Comparison of ENCODE assay signal across 8 mouse cellular contexts in genomic region chr8:123254099-123254885, GRCm38 (mm10). TPM values are rescaled to one million over a fixed set of nuclear protein-coding genes. Genes with fewer than 3 reads are reported as not detected.
DNase-seq lines count a peak whose midpoint lies in the region; ATAC-seq and TF ChIP-seq lines count a peak whose summit lies in the region.

Zfp276 (plus strand) TSS chr8:123254195.
Vps9d1 (minus strand) TSS chr8:123254348.

- no peaks in the 10 kb centered on the region for H3K27me3 ChIP-seq in G1E (ENCODE audit: insufficient read depth, low read length)
- no peaks in the 10 kb centered on the region for H3K27me3 ChIP-seq in forebrain, embryonic 15.5 days
- no peaks in the 10 kb centered on the region for H3K27me3 ChIP-seq in lung, embryonic 14.5 days (ENCODE audit: insufficient read depth, low read length)
- no peaks in the 10 kb centered on the region for H3K27me3 ChIP-seq in thymus, adult 2 months (ENCODE audit: control insufficient read depth, insufficient read depth, low read length)

- H3K9me3 ChIP-seq in G1E (replicated peaks), result no peaks in the 10 kb centered on the region
- H3K9me3 ChIP-seq in forebrain, embryonic 15.5 days, result no peaks in the 10 kb centered on the region
- H3K9me3 ChIP-seq in lung, embryonic 14.5 days (ENCODE audit: low read depth, low read length), result no peaks in the 10 kb centered on the region

- peak within 1 kb of the TSS; percentile 85 for H3K27ac ChIP-seq in forebrain, embryonic 15.5 days (replicated peaks)
- peak within 1 kb of the TSS; percentile 82 for H3K27ac ChIP-seq in lung, embryonic 14.5 days (ENCODE audit: low read depth)
- H3K27ac ChIP-seq in olfactory bulb, adult 2 months (ENCODE audit: insufficient read depth, low read depth, low read length), result peak within 1 kb of the TSS; percentile 25
- H3K27ac ChIP-seq in thymus, adult 2 months (ENCODE audit: control insufficient read depth, insufficient read depth, low read length), result no peak within 1 kb of the TSS

- intact Hi-C loops in heart, postnatal 14 days (cut with DNase I), result loop anchor here (1.0 kb wide), 1 partner anchor 30 kb away; the partner anchor contains the start of gene Cdk10

- ATAC-seq in G1E (ENCODE audit: extremely low read depth, insufficient number of reproducible peaks, low FRiP score, poor library complexity, severe bottlenecking), result peak; percentile 73
- ATAC-seq in forebrain, embryonic 15.5 days (replicated peaks), result peak; percentile 97
- peak; percentile 98 for ATAC-seq in lung, embryonic 14.5 days (ENCODE audit: insufficient read depth)

- under 1% methylated on average over 95 of the region's 99 CpGs for WGBS in forebrain, embryonic 15.5 days
- WGBS in lung, embryonic 14.5 days, result under 1% methylated on average over 98 of the region's 99 CpGs
- WGBS in olfactory bulb, adult 2 months, result under 1% methylated on average over 97 of the region's 99 CpGs
- under 1% methylated on average over 99 of the region's 99 CpGs for WGBS in thymus, adult 2 months

- H3K4me2 ChIP-seq in forebrain, embryonic 15.5 days (replicated peaks), result peak within 1 kb of the TSS; percentile 79
- peak within 1 kb of the TSS; percentile 96 for H3K4me2 ChIP-seq in lung, embryonic 14.5 days

- peak; percentile 83 for DNase-seq in G1E (ENCODE audit: low spot score)
- DNase-seq in cerebellum, adult 11 months, result peak; percentile 74
- peak; percentile 90 to 92 for DNase-seq in heart, postnatal 14 days
- peak; percentile 71 to 83 for DNase-seq in layer of hippocampus, adult 18-20 months (ENCODE audit: low spot score in 2 of 2)
- DNase-seq in lung, embryonic 14.5 days, result peak; percentile 90
- DNase-seq in thymus, adult 2 months, result peak; percentile 82

- H3K4me3 ChIP-seq in G1E (ENCODE audit: low read depth, low read length), result peak within 1 kb of the TSS; percentile 88
- peak within 1 kb of the TSS; percentile 87 for H3K4me3 ChIP-seq in forebrain, embryonic 15.5 days
- H3K4me3 ChIP-seq in lung, embryonic 14.5 days (ENCODE audit: low read depth, low read length), result peak within 1 kb of the TSS; percentile 90
- H3K4me3 ChIP-seq in olfactory bulb, adult 2 months (ENCODE audit: insufficient read depth, low read depth, low read length), result peak within 1 kb of the TSS; percentile 98
- H3K4me3 ChIP-seq in thymus, adult 2 months (ENCODE audit: control insufficient read depth, insufficient read depth, low read length), result peak within 1 kb of the TSS; percentile 91

- peak within 1 kb of the TSS; percentile 97 for H3K9ac ChIP-seq in forebrain, embryonic 15.5 days (replicated peaks)
- H3K9ac ChIP-seq in lung, embryonic 14.5 days, result peak within 1 kb of the TSS; percentile 94

- TF ChIP-seq POLR2A in olfactory bulb, adult 2 months (IDR thresholded peaks at IDR 0.05; ENCODE audit: insufficient read depth, low read depth, low read length), result no peak; the same call in 1 of the 2 replicates
- peak; percentile 37; the same call in 1 of the 2 replicates for TF ChIP-seq POLR2A in thymus, adult 2 months (IDR thresholded peaks at IDR 0.05; ENCODE audit: control insufficient read depth, extremely low read depth, insufficient read depth, low read length, poor library complexity)

- TF ChIP-seq CTCF in G1E (IDR thresholded peaks at IDR 0.05; ENCODE audit: low read depth, low read length), result no peak
- no peak for TF ChIP-seq CTCF in lung, embryonic 14.5 days (IDR thresholded peaks at IDR 0.05; ENCODE audit: low read depth)
- no peak for TF ChIP-seq CTCF in olfactory bulb, adult 2 months (IDR thresholded peaks at IDR 0.05; ENCODE audit: insufficient read depth, low read depth, low read length)
- TF ChIP-seq CTCF in thymus, adult 2 months (IDR thresholded peaks at IDR 0.05; ENCODE audit: borderline replicate concordance, control insufficient read depth, extremely low read depth, insufficient read depth, low read length, poor library complexity), result no peak

- H3K4me1 ChIP-seq in G1E (ENCODE audit: insufficient read depth, low read depth, low read length), result peaks cover 39% of the 10 kb centered on the region
- H3K4me1 ChIP-seq in forebrain, embryonic 15.5 days, result peaks cover 22% of the 10 kb centered on the region
- peaks cover 12% of the 10 kb centered on the region; the same call in 1 of the 2 replicates for H3K4me1 ChIP-seq in lung, embryonic 14.5 days (ENCODE audit: insufficient read depth)
- H3K4me1 ChIP-seq in olfactory bulb, adult 2 months (ENCODE audit: control insufficient read depth, insufficient read depth, low read length), result peaks cover 16% of the 10 kb centered on the region
- peaks cover 15% of the 10 kb centered on the region for H3K4me1 ChIP-seq in thymus, adult 2 months (replicated peaks; ENCODE audit: control insufficient read depth, insufficient read depth, low read length)

- H3K36me3 ChIP-seq in G1E (replicated peaks), result peaks cover 72% of the 10 kb centered on the region
- H3K36me3 ChIP-seq in forebrain, embryonic 15.5 days, result peaks cover 52% of the 10 kb centered on the region
- H3K36me3 ChIP-seq in lung, embryonic 14.5 days (ENCODE audit: insufficient read depth), result peaks cover 56% of the 10 kb centered on the region
- H3K36me3 ChIP-seq in thymus, adult 2 months (ENCODE audit: control insufficient read depth, insufficient read depth, low read length), result no peaks in the 10 kb centered on the region; the same call in 1 of the 2 replicates

RNA-seq across cellular contexts. Expression of gene Zfp276, which starts in this region (rescaled TPM):
- 6.6 and 15.0 TPM in 2 replicates for total RNA-seq in G1E (2014; fragmentation: Nextera tagmentation)
- 8.6 and 11.5 TPM in 2 replicates for total RNA-seq in G1E (2017)
- polyA plus RNA-seq in G1E (2012), result 6.8 and 7.1 TPM in 2 replicates
- 26.1 and 26.5 TPM in 2 replicates for polyA plus RNA-seq in forebrain, embryonic 15.5 days (2015; fragmentation: Nextera tagmentation; extraction: Ambion mirVana)
- total RNA-seq in heart, postnatal 14 days (2021), result 10 to 100 TPM; 15.7 to 16.6 TPM
- 10 to 100 TPM; 22.8 to 26.0 TPM for total RNA-seq in layer of hippocampus, adult 18-20 months (2021)
- 19.7 and 26.6 TPM in 2 replicates for polyA plus RNA-seq in lung, embryonic 14.5 days (2014; fragmentation: Nextera tagmentation; extraction: Ambion mirVana)
- not detected in 2 replicates for polyA plus RNA-seq in olfactory bulb, adult 2 months (2012; ENCODE audit: insufficient read depth, insufficient read length, low replicate concordance, missing spikeins)
- polyA plus RNA-seq in thymus, adult 2 months (2012; rRNA removed), result 75.5 and 82.4 TPM in 2 replicates

RNA-seq across cellular contexts. Expression of gene Vps9d1, which starts in this region (rescaled TPM):
- total RNA-seq in G1E (2014; fragmentation: Nextera tagmentation) (10.5 and 11.1 TPM in 2 replicates), G1E (2017) (6.9 and 8.7 TPM in 2 replicates)
- 69.5 and 89.2 TPM in 2 replicates for polyA plus RNA-seq in G1E (2012)
- polyA plus RNA-seq in forebrain, embryonic 15.5 days (2015; fragmentation: Nextera tagmentation; extraction: Ambion mirVana), result 46.8 and 47.2 TPM in 2 replicates
- 10 to 100 TPM; 23.1 to 29.1 TPM for total RNA-seq in heart, postnatal 14 days (2021)
- 10 to 100 TPM; 49.1 to 54.5 TPM for total RNA-seq in layer of hippocampus, adult 18-20 months (2021)
- 25.9 and 28.1 TPM in 2 replicates for polyA plus RNA-seq in lung, embryonic 14.5 days (2014; fragmentation: Nextera tagmentation; extraction: Ambion mirVana)
- not detected in 2 replicates for polyA plus RNA-seq in olfactory bulb, adult 2 months (2012; ENCODE audit: insufficient read depth, insufficient read length, low replicate concordance, missing spikeins)
- 151 and 152 TPM in 2 replicates for polyA plus RNA-seq in thymus, adult 2 months (2012; rRNA removed)
